Mouse (Mus musculus) small intestine, adult 2 months (tissue): Measurements from ENCODE around the gene Eif2s2. TPM values are rescaled to one million over a fixed set of nuclear protein-coding genes. Genes with fewer than 3 reads are reported as not detected.
"Not testable (repeated sequence)": the region's sequence is repeated elsewhere in the genome, so short reads cannot be mapped to it uniquely, and the experiment has no call there.

Source experiments
- H3K27ac ChIP-seq: fragments of 200-500 bp; 2 replicates; pipeline ENCODE4 v1.5.1; 2012; ENCODE audit warnings: low read depth, low read length, control low read depth, inconsistent platforms; ENCODE audit not compliant: insufficient read depth
- H3K27me3 ChIP-seq: fragments of 200-500 bp; 2 replicates; pipeline ENCODE4 v1.6.1; 2012; ENCODE audit warnings: mild to moderate bottlenecking, moderate library complexity, low read length, inconsistent platforms; ENCODE audit not compliant: control insufficient read depth, insufficient read depth
- H3K36me3 ChIP-seq: fragments of 200-500 bp; 2 replicates; pipeline ENCODE4 v1.6.1; 2012; ENCODE audit warnings: mild to moderate bottlenecking, low read length, control low read depth, inconsistent platforms; ENCODE audit not compliant: control insufficient read depth, insufficient read depth
- H3K4me1 ChIP-seq: fragments of 200-500 bp; 2 replicates; pipeline ENCODE4 v1.6.1; 2012; ENCODE audit warnings: low read length, inconsistent platforms, mixed read lengths; ENCODE audit not compliant: control insufficient read depth, insufficient read depth, insufficient read length
- H3K4me3 ChIP-seq: fragments of 200-500 bp; 2 replicates; pipeline ENCODE4 v1.5.1; 2012; ENCODE audit warnings: low read depth, mild to moderate bottlenecking, control low read depth, inconsistent platforms, low read length, moderate library complexity
- CTCF ChIP-seq: fragments of 200-500 bp; IDR thresholded peaks from 2 replicates; pipeline ENCODE4 v1.5.1; 2012; ENCODE audit warnings: low read depth, mild to moderate bottlenecking, control low read depth, inconsistent platforms, low read length, moderate library complexity, mixed read lengths; ENCODE audit not compliant: insufficient replicate concordance, insufficient read length; ENCODE audit errors: extremely low read depth
- POLR2A ChIP-seq: fragments of 200-500 bp; IDR thresholded peaks from 2 replicates; pipeline ENCODE4 v1.6.1; 2012; ENCODE audit warnings: low read depth, mild to moderate bottlenecking, control low read depth, inconsistent platforms, low read length, moderate library complexity
- WGBS: fragments of 180-500 bp; shearing (Covaris S2); methylation state at CpG from one replicate; pipeline ENCODE4 v1.1.7; 2018; 5-methylcytosine and 5-hydroxymethylcytosine counted together
- polyA plus RNA-seq: library from polyadenylated mRNA; depleted of rRNA; stranded (reverse); fragments of >200 nt; gene quantifications from 2 replicates; pipeline ENCODE4 v1.2.3, GENCODE M21; 2012

The Eif2s2 gene
- polyA plus RNA-seq, 1 experiment: 2.1 TPM

DNA sequence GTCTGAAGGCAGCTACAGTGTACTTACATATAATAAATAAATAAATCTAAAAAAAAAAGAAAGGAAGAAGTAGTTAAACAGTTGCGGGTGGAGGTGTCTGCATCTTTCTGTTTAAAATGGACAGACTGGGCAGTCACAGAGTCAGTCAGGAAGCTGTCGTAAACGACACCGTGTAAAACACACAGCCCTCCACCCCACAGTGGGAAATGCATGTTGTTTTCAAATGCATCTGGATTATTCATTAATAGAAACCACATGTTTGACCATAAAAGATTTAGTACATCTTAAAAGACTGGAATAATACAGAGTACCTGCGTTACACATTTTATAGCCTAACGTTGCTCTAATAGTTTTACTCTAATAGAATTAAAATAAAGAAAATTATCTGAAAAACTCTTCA, 34.1 kb upstream of the Eif2s2 start:
- Histone ChIP-seq H3K36me3 (no peaks in the 10 kb centered on the region), H3K4me1 (peaks cover 3% of the 10 kb centered on the region; the same call in 1 of the 2 replicates), H3K4me3 (no peak overlapping the region), H3K27me3 (no peaks in the 10 kb centered on the region), H3K27ac (no peak overlapping the region)
- no peak for TF ChIP-seq CTCF
- TF ChIP-seq POLR2A: no peak
- 74% methylated on average over 6 of the region's 6 CpGs for WGBS

GRCm38 (mm10) chr2:154925411-154926031, 32.8 kb upstream of the Eif2s2 start:
- peaks cover 3% of the 10 kb centered on the region; the same call in 1 of the 2 replicates for H3K4me1 ChIP-seq
- no peak for TF ChIP-seq POLR2A
- no peak for TF ChIP-seq CTCF
- no peaks in the 10 kb centered on the region for H3K36me3 ChIP-seq
- H3K27me3 ChIP-seq: no peaks in the 10 kb centered on the region
- WGBS: 73% methylated on average over 7 of the region's 7 CpGs
- H3K27ac ChIP-seq: no peak overlapping the region
- H3K4me3 ChIP-seq: no peak overlapping the region

DNA sequence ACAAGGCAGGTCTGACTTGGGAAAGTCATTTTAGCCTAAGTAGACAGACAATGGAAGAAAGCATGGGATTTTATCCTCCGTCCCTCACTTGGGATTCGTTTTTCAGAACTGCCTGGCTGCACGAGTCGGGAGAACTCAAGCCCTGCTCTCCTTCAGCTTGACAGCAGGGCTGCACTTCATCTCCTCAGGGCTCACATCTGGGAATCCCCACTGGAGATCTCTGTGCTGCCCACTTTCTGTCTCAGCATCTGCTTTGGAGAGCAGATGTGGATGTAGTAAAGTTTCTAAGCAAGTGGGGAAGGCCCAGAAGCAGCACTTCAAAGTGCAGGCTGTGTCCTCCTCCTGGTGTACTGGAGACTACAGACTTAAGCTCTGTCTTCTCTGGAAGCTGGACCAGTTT, 29.4 kb upstream of the Eif2s2 start:
- not testable (repeated sequence) for H3K4me1 ChIP-seq, H3K4me3 ChIP-seq, H3K36me3 ChIP-seq, H3K27me3 ChIP-seq, H3K27ac ChIP-seq
- WGBS: no CpG with 5 or more reads among the region's 4 CpGs

DNA sequence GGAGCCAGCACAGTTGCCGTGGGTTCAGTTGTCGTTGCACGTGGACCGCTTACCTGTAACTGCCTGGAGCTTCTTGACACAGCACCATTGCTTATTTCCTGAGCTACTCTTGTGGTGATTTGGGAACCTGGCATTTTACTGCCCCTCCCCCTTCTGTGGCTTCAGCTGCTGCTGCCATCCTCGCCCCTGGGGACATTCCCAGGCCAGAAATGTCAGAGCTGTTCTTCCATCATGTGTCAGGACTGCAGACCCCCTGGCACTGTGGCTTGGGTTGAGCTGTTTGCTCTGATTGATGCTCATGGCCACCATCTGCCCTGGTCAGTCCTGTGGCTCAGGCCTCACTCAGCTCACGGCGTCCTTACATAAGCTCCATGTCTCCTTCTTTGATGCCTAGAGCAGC, 28.2 kb upstream of the Eif2s2 start:
- WGBS: 90% methylated on average over 7 of the region's 7 CpGs
- no peaks in the 10 kb centered on the region for H3K27me3 ChIP-seq
- H3K36me3 ChIP-seq: no peaks in the 10 kb centered on the region
- TF ChIP-seq POLR2A (no peak), CTCF (no peak)
- H3K4me3 ChIP-seq: no peak overlapping the region
- no peak overlapping the region for H3K27ac ChIP-seq
- peaks cover 3% of the 10 kb centered on the region; the same call in 1 of the 2 replicates for H3K4me1 ChIP-seq

DNA sequence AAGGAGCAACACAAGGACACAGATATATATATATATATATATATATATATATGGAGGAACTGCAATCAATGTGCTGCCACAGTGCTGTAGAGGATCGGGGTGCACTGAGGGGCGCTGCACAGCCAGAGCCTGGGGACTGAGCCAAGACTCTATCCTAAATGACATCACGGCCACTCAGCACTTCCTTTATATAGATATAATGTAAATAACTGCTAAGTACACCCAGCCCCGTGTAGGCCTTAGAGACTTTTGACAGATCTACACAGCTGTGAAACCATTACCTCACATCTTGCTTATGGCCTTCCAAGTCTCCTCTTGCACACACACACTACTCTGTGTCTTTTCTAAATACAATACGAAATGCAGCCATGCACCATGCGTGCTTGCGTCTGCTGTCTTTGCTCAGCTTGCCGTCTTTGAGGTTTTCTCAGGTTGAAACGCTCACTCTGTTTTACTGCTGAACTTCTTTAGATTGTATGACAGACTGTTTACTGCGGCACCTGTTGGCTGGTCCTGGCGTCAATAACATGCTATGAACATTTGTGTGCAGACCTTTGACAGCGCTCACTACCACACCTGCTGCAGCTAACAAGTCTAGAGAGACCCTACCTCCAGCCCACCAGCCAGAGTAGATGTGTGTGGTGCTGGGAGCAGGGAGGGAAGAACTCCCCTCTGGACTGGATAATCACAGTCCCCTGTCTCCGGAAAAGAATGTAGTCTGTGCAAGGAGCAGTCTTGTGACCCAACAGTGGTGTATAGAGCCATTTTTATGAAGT, 25.3 kb upstream of the Eif2s2 start:
- H3K4me1 ChIP-seq: no peaks in the 10 kb centered on the region
- no peak overlapping the region for H3K4me3 ChIP-seq
- H3K36me3 ChIP-seq: no peaks in the 10 kb centered on the region
- H3K27ac ChIP-seq: no peak overlapping the region
- no peak for TF ChIP-seq POLR2A
- no peak for TF ChIP-seq CTCF
- H3K27me3 ChIP-seq: no peaks in the 10 kb centered on the region
- 70% methylated on average over 13 of the region's 13 CpGs for WGBS

DNA sequence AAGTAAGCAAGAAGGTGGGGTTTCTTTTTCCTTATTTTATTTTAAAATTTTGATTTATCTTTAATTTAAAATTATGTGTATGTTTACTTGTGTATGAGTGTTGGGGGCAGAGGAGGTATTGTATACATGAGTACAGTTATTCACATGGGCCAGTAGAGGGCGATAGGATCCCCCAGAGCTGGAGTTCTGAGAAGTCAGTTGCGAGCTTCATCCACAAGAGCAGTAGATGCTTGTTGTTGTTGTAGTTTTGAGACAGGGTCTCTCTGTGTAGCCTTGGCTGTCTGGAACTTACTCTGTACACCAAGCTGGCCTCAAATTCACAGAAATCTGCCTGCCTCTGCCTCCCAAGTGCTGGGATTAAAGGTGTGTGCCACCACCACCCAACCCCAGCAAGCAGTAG, 23.8 kb upstream of the Eif2s2 start:
- Histone ChIP-seq H3K4me3 (no peak overlapping the region), H3K27ac (no peak overlapping the region), H3K27me3 (no peaks in the 10 kb centered on the region), H3K4me1 (no peaks in the 10 kb centered on the region), H3K36me3 (no peaks in the 10 kb centered on the region)
- no peak for TF ChIP-seq POLR2A
- TF ChIP-seq CTCF: peak; percentile 51; the same call in 1 of the 2 replicates
- 11% methylated on average over 2 of the region's 2 CpGs for WGBS

DNA sequence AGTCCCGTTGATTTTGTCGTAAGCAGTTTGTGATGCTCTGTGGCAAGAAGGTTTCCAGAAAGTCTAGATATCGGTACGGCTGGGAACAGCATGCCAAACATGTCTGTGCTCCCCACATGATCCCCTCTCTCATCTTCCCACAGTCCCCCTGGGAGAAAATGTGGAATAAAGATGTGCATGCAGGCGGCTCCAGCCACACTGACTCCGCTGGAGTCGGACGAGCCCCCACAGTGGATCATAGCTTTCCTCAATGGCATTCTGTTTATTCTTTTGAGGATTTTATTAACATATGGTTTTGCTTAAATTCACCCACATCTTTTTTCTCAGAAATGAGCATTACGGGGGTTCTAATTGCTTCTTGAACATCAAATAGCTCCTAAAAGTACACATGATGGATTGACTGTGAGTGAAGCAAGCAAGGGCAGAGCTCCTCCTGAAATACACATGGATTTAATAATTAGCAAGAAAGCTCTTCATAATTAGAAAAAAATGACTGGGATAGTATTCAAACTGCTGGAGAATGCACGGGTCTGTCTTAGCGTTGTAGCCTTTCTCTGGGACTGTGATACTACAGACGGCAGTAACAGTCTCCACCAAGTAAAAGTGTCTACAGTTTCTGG, 23.3 kb upstream of the Eif2s2 start:
- no peak for TF ChIP-seq CTCF
- TF ChIP-seq POLR2A: no peak
- H3K27me3 ChIP-seq: no peaks in the 10 kb centered on the region
- no peak overlapping the region for H3K4me3 ChIP-seq
- H3K4me1 ChIP-seq: no peaks in the 10 kb centered on the region
- WGBS: 82% methylated on average over 12 of the region's 12 CpGs
- no peaks in the 10 kb centered on the region for H3K36me3 ChIP-seq
- no peak overlapping the region for H3K27ac ChIP-seq
